Mouse (Mus musculus) neural tube, embryonic 14.5 days (tissue): ENCODE data around the gene Sync. TPM values are rescaled to one million over a fixed set of nuclear protein-coding genes. Genes with fewer than 3 reads are reported as not detected.

Source experiments
- ATAC-seq: fragments of 200-750 bp; cut with Nextera tagmentation; 2 replicates; pipeline ENCODE4 v1.8.0; 2017; ENCODE audit warnings: low read depth, mild to moderate bottlenecking, moderate TSS enrichment, moderate library complexity
- H3K27ac ChIP-seq: fragments of 300-500 bp; sonication (generic); 2 replicates; pipeline ENCODE4 v1.5.1; 2014; ENCODE audit warnings: low read depth, mild to moderate bottlenecking, control low read depth, low read length, moderate library complexity, mixed read lengths
- H3K27me3 ChIP-seq: fragments of 300-500 bp; sonication (generic); 2 replicates; pipeline ENCODE4 v1.6.1; 2014; ENCODE audit warnings: low read length; ENCODE audit not compliant: control insufficient read depth, insufficient read depth
- H3K36me3 ChIP-seq: fragments of 300-500 bp; sonication (generic); 2 replicates; pipeline ENCODE4 v1.6.1; 2014; ENCODE audit warnings: low read length, mixed read lengths; ENCODE audit not compliant: control insufficient read depth, insufficient read depth
- H3K4me1 ChIP-seq: fragments of 300-500 bp; sonication (generic); 2 replicates; pipeline ENCODE4 v1.6.1; 2014; ENCODE audit warnings: low read length; ENCODE audit not compliant: control insufficient read depth, insufficient read depth
- H3K4me2 ChIP-seq: fragments of 300-500 bp; sonication (generic); 2 replicates; pipeline ENCODE4 v1.6.1; 2014; ENCODE audit warnings: mild to moderate bottlenecking, low read depth, low read length, control low read depth
- H3K4me3 ChIP-seq: fragments of 300-500 bp; sonication (generic); 2 replicates; pipeline ENCODE4 v1.5.1; 2014; ENCODE audit warnings: low read depth, low read length, control low read depth, mixed read lengths
- H3K9ac ChIP-seq: fragments of 300-500 bp; sonication (generic); replicated peaks from 2 replicates; pipeline ENCODE4 v1.6.1; 2014; ENCODE audit warnings: low read depth, mild to moderate bottlenecking, control low read depth, low read length, mixed read lengths
- H3K9me3 ChIP-seq: fragments of 300-500 bp; sonication (generic); 2 replicates; pipeline ENCODE4 v1.6.1; 2016; ENCODE audit warnings: low read length; ENCODE audit not compliant: control insufficient read depth
- WGBS: fragments of 180-500 bp; shearing (Covaris S2); extraction: QIAGEN DNeasy Blood & Tissue Kit; methylation state at CpG from one replicate; pipeline ENCODE4 v1.1.7; 2014; 5-methylcytosine and 5-hydroxymethylcytosine counted together
- polyA plus RNA-seq: library from polyadenylated mRNA; unstranded; fragments of >200 nt; fragmentation: Nextera tagmentation; extraction: Ambion mirVana; gene quantifications from 2 replicates; pipeline ENCODE4 v1.2.1, GENCODE M21; 2014

The Sync gene
- polyA plus RNA-seq, 1 experiment from 2014 or later: 1.6 TPM

- H3K4me3 ChIP-seq: no peak overlapping the region
- no peaks in the 10 kb centered on the region for H3K36me3 ChIP-seq
- H3K9me3 ChIP-seq: no peaks in the 10 kb centered on the region
- no peak for ATAC-seq
- no peak overlapping the region; the same call in 1 of the 2 replicates for H3K9ac ChIP-seq
- H3K4me1 ChIP-seq: peaks cover 4% of the 10 kb centered on the region; the same call in 1 of the 2 replicates
- no peak overlapping the region for H3K27ac ChIP-seq
- H3K4me2 ChIP-seq: no peak overlapping the region
- WGBS: 32% methylated on average over 8 of the region's 8 CpGs
- H3K27me3 ChIP-seq: no peaks in the 10 kb centered on the region
These were observed 30.7 kb upstream of the Sync start for GRCm38 (mm10) chr4:129256450-129257380.

- no peak for ATAC-seq
- Histone ChIP-seq H3K27ac (no peak overlapping the region), H3K4me1 (0 out of 2 replicates have a peak, but pooled peaks cover 3% of the 10 kb centered on the region), H3K4me3 (no peak overlapping the region), H3K27me3 (no peaks in the 10 kb centered on the region), H3K9me3 (no peaks in the 10 kb centered on the region), H3K36me3 (no peaks in the 10 kb centered on the region), H3K4me2 (no peak overlapping the region), H3K9ac (no peak overlapping the region)
- WGBS: 73% methylated on average over 4 of the region's 4 CpGs
These were observed 28.3 kb upstream of the Sync start for GRCm38 (mm10) chr4:129259101-129259500.

DNA sequence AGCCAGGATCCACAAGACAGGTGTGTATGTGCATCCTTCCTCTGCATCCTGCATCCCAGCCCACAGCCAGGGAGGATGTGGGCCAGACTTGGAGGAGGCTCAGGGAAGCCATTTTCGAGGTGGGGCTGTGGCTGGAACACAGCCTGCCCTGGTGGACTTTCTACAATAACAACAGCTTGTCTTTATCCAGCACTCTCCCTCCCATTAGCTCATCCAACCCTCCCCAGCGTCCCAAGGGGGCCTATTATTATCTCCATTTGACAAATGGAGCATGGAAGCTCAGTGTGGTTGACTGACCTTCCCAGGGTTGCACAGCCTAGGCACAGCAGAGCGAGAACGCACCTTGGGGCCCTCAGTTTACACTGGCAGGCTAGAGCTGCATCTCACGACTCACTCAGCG is 26.7 kb upstream of the Sync start:
- no peak overlapping the region for H3K4me3 ChIP-seq
- no peaks in the 10 kb centered on the region for H3K9me3 ChIP-seq
- WGBS: 18% methylated on average over 6 of the region's 6 CpGs
- no peak overlapping the region for H3K9ac ChIP-seq
- H3K4me1 ChIP-seq: 0 out of 2 replicates have a peak, but pooled peaks cover 3% of the 10 kb centered on the region
- no peak for ATAC-seq
- H3K4me2 ChIP-seq: no peak overlapping the region
- no peaks in the 10 kb centered on the region for H3K36me3 ChIP-seq
- H3K27ac ChIP-seq: peak overlapping the region; percentile 29; the same call in 1 of the 2 replicates
- no peaks in the 10 kb centered on the region for H3K27me3 ChIP-seq

- H3K4me3 ChIP-seq: no peak within 1 kb of the TSS
- 0 out of 2 replicates have a peak, but pooled peaks cover 3% of the 10 kb centered on the region for H3K4me1 ChIP-seq
- no peaks in the 10 kb centered on the region for H3K36me3 ChIP-seq
- ATAC-seq: no peak
- no peaks in the 10 kb centered on the region for H3K9me3 ChIP-seq
- H3K4me2 ChIP-seq: no peak within 1 kb of the TSS
- H3K27me3 ChIP-seq: no peaks in the 10 kb centered on the region
- H3K27ac ChIP-seq: peak within 1 kb of the TSS; percentile 29; the same call in 1 of the 2 replicates
- WGBS: 24% methylated on average over 2 of the region's 4 CpGs
- no peak within 1 kb of the TSS for H3K9ac ChIP-seq
These were observed 26.2 kb upstream of the Sync start, which contains the start of gene C77080 for GRCm38 (mm10) chr4:129261196-129261595. C77080 (minus strand) TSS chr4:129261404.

DNA sequence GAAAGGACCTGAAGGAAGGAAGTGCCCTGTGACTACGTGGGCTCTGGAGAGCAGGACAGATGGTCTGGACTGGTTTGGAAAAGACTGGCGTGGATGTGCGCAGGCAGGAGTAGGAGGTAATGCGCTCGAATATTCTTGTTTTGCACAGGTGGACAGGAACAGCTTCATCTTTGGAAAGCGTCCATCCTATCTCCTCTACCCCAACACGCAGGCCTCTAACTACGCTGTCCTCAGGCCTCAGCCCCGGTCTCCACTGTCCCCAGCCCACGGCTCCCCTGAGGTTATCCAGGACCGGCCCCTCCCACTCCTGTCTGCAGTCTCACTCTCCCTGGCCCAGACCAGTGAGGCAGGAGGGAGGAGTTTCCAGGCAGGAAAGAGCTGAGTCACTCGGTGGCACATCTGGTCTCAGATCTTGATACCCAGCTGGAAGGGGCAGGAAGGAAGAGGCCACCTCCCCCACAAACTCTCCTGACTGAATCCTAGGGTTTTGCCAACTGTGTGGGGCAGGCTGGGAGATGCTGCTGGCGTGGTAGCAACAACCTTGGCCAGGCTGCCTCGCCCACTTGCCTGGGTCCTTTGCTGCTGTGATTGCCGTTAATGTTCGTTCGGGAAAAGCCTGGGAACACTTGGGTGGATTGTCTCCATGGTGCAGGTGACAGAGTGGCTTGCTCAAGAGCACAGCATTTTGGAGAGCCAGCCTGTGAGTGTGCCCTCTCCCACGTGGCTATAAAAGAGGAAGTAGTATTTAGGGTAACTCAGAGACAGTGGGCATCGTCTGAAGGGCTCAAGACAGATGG is 24.0 kb upstream of the Sync start:
- no peaks in the 10 kb centered on the region for H3K36me3 ChIP-seq
- WGBS: 42% methylated on average over 19 of the region's 19 CpGs
- no peaks in the 10 kb centered on the region for H3K27me3 ChIP-seq
- H3K27ac ChIP-seq: no peak overlapping the region
- no peaks in the 10 kb centered on the region for H3K4me1 ChIP-seq
- ATAC-seq: no peak
- no peak overlapping the region for H3K9ac ChIP-seq
- H3K4me2 ChIP-seq: no peak overlapping the region
- H3K4me3 ChIP-seq: no peak overlapping the region
- H3K9me3 ChIP-seq: no peaks in the 10 kb centered on the region

DNA sequence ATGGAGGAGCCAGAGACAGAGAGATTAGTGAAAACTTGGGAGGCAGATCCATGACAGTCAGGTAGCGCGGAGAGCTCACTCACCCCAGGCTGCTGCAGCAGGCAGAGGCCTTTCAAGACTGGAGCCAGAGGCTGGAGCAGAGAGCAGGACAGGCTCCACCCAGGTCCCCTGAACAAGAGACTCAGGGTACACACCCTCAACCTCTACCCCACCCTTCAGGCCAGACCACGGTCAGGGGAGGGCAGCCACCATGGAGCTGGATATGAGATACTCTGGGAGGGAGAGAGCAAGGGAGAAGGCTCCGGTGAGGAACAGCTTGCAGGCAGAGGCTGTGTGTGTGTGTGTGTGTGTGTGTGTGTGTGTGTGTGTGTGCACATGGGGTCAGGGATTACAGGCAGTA is 21.2 kb upstream of the Sync start:
- Histone ChIP-seq H3K4me2 (no peak overlapping the region), H3K36me3 (no peaks in the 10 kb centered on the region), H3K9ac (no peak overlapping the region), H3K9me3 (no peaks in the 10 kb centered on the region), H3K27me3 (no peaks in the 10 kb centered on the region), H3K4me3 (no peak overlapping the region), H3K27ac (no peak overlapping the region), H3K4me1 (no peaks in the 10 kb centered on the region)
- 90% methylated on average over 4 of the region's 4 CpGs for WGBS
- no peak for ATAC-seq

DNA sequence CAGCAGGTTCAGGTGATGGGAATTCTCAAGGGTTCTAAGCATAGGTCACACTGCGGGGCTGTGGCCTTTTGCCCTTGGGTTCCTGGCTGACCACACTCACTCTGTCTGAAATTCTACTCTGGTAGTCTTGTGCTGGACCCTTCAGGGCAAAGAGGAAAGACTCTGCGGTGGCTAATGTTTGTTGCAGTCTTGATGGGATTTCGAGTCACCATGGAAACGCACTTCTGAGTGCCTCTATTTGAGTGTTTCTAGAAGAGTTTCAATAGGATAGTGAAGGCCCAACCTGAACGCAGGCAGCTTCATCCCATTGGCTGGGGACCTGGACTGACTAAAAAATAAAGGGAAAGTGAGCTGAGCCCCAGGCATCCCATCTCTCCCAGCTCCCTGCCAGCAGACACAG is 20.6 kb upstream of the Sync start:
- H3K4me3 ChIP-seq: no peak overlapping the region
- H3K36me3 ChIP-seq: no peaks in the 10 kb centered on the region
- no peaks in the 10 kb centered on the region for H3K9me3 ChIP-seq
- H3K4me2 ChIP-seq: no peak overlapping the region
- ATAC-seq: no peak
- no peaks in the 10 kb centered on the region for H3K27me3 ChIP-seq
- no peak overlapping the region for H3K9ac ChIP-seq
- no peak overlapping the region for H3K27ac ChIP-seq
- no peaks in the 10 kb centered on the region for H3K4me1 ChIP-seq
- 68% methylated on average over 5 of the region's 5 CpGs for WGBS

GRCm38 (mm10) chr4:129268698-129269097 is 18.7 kb upstream of the Sync start:
- Histone ChIP-seq H3K9me3 (no peaks in the 10 kb centered on the region), H3K9ac (no peak overlapping the region), H3K36me3 (no peaks in the 10 kb centered on the region), H3K4me3 (no peak overlapping the region), H3K27ac (no peak overlapping the region), H3K4me1 (no peaks in the 10 kb centered on the region), H3K27me3 (no peaks in the 10 kb centered on the region), H3K4me2 (no peak overlapping the region)
- WGBS: 44% methylated on average over 1 of the region's 1 CpGs
- no peak for ATAC-seq
